In the genomic region with DNA sequence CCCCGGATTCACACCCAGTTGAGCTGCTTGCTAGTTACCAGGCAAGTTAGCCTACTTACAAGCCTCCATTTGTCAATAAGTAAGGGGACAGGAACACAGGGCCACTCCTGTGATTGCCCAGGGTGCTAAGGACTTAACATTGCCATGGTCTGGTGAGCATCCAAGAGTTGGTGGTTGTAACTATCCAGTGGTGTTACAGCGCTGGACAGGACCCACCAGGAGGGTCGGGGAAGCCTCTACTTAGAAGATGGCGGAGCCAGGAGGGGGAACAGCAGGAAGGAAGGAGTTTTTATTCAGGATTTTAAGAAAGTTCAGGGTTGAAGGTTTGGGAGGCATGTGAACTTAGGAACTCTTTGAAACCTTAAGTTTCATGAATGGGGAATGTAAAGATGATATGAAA, we compare ENCODE assay signal across 24 mouse cellular contexts. TPM values are rescaled to one million over a fixed set of nuclear protein-coding genes. Genes with fewer than 3 reads are reported as not detected.
A peak's percentile ranks its signal among the peaks of the same experiment; 100 is the strongest.
DNase-seq lines count a peak whose midpoint lies in the region; ATAC-seq and TF ChIP-seq lines count a peak whose summit lies in the region.
"Had no signal": no experiment of that assay in that cellular context is flagged by ENCODE, and none has a peak within 500 bp of the region (broad histone marks: within the 10 kb centered on the region; RNA-seq: fewer than 3 reads in every experiment).

No protein-coding gene starts in this region.

- 86% methylated on average over 4 of the region's 4 CpGs for WGBS in forebrain, embryonic 10.5 days
- WGBS in forebrain, embryonic 16.5 days = 88% methylated on average over 4 of the region's 4 CpGs
- WGBS in hindbrain, embryonic 11.5 days = 79% methylated on average over 4 of the region's 4 CpGs
- 79% methylated on average over 4 of the region's 4 CpGs for WGBS in hindbrain, postnatal 0 days
- 67% methylated on average over 4 of the region's 4 CpGs for WGBS in midbrain, embryonic 11.5 days
- WGBS in midbrain, embryonic 16.5 days = 72% methylated on average over 4 of the region's 4 CpGs
- WGBS in stomach, embryonic 14.5 days = 81% methylated on average over 4 of the region's 4 CpGs

- DNase-seq in forebrain, embryonic 10.5 days (ENCODE audit: extremely low spot score, low spot score) = peak; percentile 14
- no peak for DNase-seq in hindbrain, embryonic 11.5 days (ENCODE audit: low spot score)
- DNase-seq in hindbrain, postnatal 0 days (ENCODE audit: low spot score) = no peak
- peak; percentile 81 for DNase-seq in midbrain, embryonic 11.5 days (ENCODE audit: low spot score, missing footprints)
- DNase-seq: adrenal gland, postnatal 10 days; cerebellum, adult 18-20 months; cerebellum, postnatal 14 days; gastrocnemius, adult 2 months; heart, postnatal 4 days; kidney, adult 18-20 months; kidney, postnatal 10 days; left cerebral cortex, postnatal 4 days; lung, adult 18-20 months; lung, postnatal 10 days; retina, postnatal 1 day; right cerebral cortex, postnatal 25 days; spleen, adult 18-20 months; thymus, postnatal 25 days had no signal

- peaks cover 24% of the 10 kb centered on the region for H3K36me3 ChIP-seq in forebrain, embryonic 10.5 days (replicated peaks)
- no peaks in the 10 kb centered on the region for H3K36me3 ChIP-seq in forebrain, embryonic 16.5 days (ENCODE audit: control insufficient read depth, insufficient read depth)
- H3K36me3 ChIP-seq in hindbrain, embryonic 11.5 days (ENCODE audit: control insufficient read depth, insufficient read depth, low read length) = no peaks in the 10 kb centered on the region
- no peaks in the 10 kb centered on the region for H3K36me3 ChIP-seq in hindbrain, postnatal 0 days (ENCODE audit: insufficient read depth, low read length)
- H3K36me3 ChIP-seq in midbrain, embryonic 11.5 days (ENCODE audit: control insufficient read depth, insufficient read depth, low read length) = no peaks in the 10 kb centered on the region
- no peaks in the 10 kb centered on the region for H3K36me3 ChIP-seq in midbrain, embryonic 16.5 days (ENCODE audit: control insufficient read depth, insufficient read depth, low read length)
- H3K36me3 ChIP-seq in stomach, embryonic 14.5 days (ENCODE audit: control insufficient read depth, insufficient read depth, low read length) = 0 out of 2 replicates have a peak, but pooled peaks cover 8% of the 10 kb centered on the region

- H3K9me3 ChIP-seq in forebrain, embryonic 10.5 days = no peaks in the 10 kb centered on the region
- H3K9me3 ChIP-seq in forebrain, embryonic 16.5 days (ENCODE audit: control insufficient read depth, low read length) = no peaks in the 10 kb centered on the region
- H3K9me3 ChIP-seq in hindbrain, embryonic 11.5 days (ENCODE audit: control insufficient read depth, low read length) = no peaks in the 10 kb centered on the region
- H3K9me3 ChIP-seq in hindbrain, postnatal 0 days (ENCODE audit: low read length) = no peaks in the 10 kb centered on the region
- no peaks in the 10 kb centered on the region for H3K9me3 ChIP-seq in midbrain, embryonic 11.5 days (ENCODE audit: control insufficient read depth, low read length)
- H3K9me3 ChIP-seq in midbrain, embryonic 16.5 days (replicated peaks; ENCODE audit: control insufficient read depth, low read length, poor library complexity, severe bottlenecking) = no peaks in the 10 kb centered on the region
- H3K9me3 ChIP-seq in stomach, embryonic 14.5 days (ENCODE audit: control insufficient read depth, low read depth, low read length) = no peaks in the 10 kb centered on the region
- H3K9me3 ChIP-seq: embryonic facial prominence, embryonic 13.5 days; forebrain, embryonic 13.5 days had no signal

- H3K4me3 ChIP-seq in forebrain, embryonic 10.5 days = no peak overlapping the region
- H3K4me3 ChIP-seq in forebrain, embryonic 16.5 days (replicated peaks; ENCODE audit: low read length) = no peak overlapping the region
- no peak overlapping the region for H3K4me3 ChIP-seq in hindbrain, embryonic 11.5 days (ENCODE audit: low read depth, low read length)
- no peak overlapping the region for H3K4me3 ChIP-seq in hindbrain, postnatal 0 days (ENCODE audit: low read length)
- H3K4me3 ChIP-seq in midbrain, embryonic 11.5 days (ENCODE audit: low read depth, low read length) = no peak overlapping the region
- no peak overlapping the region for H3K4me3 ChIP-seq in midbrain, embryonic 16.5 days (ENCODE audit: low read depth, low read length)
- no peak overlapping the region for H3K4me3 ChIP-seq in stomach, embryonic 14.5 days (ENCODE audit: low read depth, low read length)
- H3K4me3 ChIP-seq: embryonic facial prominence, embryonic 13.5 days; erythroblast, embryonic 14.5 days; forebrain, embryonic 13.5 days; gastrocnemius, adult 2 months had no signal

- no peak overlapping the region for H3K9ac ChIP-seq in forebrain, embryonic 16.5 days (replicated peaks; ENCODE audit: low read depth, low read length)
- no peak overlapping the region for H3K9ac ChIP-seq in hindbrain, embryonic 11.5 days (ENCODE audit: low read depth, low read length)
- no peak overlapping the region for H3K9ac ChIP-seq in hindbrain, postnatal 0 days (replicated peaks; ENCODE audit: low read length)
- H3K9ac ChIP-seq in midbrain, embryonic 11.5 days (ENCODE audit: low read length) = peak overlapping the region; percentile 52; the same call in 1 of the 2 replicates
- no peak overlapping the region for H3K9ac ChIP-seq in midbrain, embryonic 16.5 days (ENCODE audit: low read depth, low read length)
- H3K9ac ChIP-seq in stomach, embryonic 14.5 days (replicated peaks; ENCODE audit: low read depth, low read length) = no peak overlapping the region
- H3K9ac ChIP-seq: embryonic facial prominence, embryonic 13.5 days; forebrain, embryonic 13.5 days had no signal

- TF ChIP-seq CTCF in hindbrain, postnatal 0 days (IDR thresholded peaks at IDR 0.05; ENCODE audit: low read depth) = no peak

- no peak for ATAC-seq in forebrain, embryonic 16.5 days
- no peak for ATAC-seq in hindbrain, embryonic 11.5 days (ENCODE audit: low FRiP score)
- no peak for ATAC-seq in hindbrain, postnatal 0 days
- no peak for ATAC-seq in midbrain, embryonic 11.5 days (ENCODE audit: low FRiP score)
- ATAC-seq in midbrain, embryonic 16.5 days = no peak
- no peak for ATAC-seq in stomach, embryonic 14.5 days (ENCODE audit: insufficient number of reproducible peaks, insufficient read depth, low FRiP score, low read depth)
- ATAC-seq: forebrain, embryonic 13.5 days had no signal

- H3K27ac ChIP-seq in forebrain, embryonic 10.5 days = peak overlapping the region; percentile 89
- no peak overlapping the region for H3K27ac ChIP-seq in forebrain, embryonic 16.5 days (ENCODE audit: low read length)
- H3K27ac ChIP-seq in hindbrain, embryonic 11.5 days (ENCODE audit: low read depth, low read length) = peak overlapping the region; percentile 89
- H3K27ac ChIP-seq in hindbrain, postnatal 0 days = no peak overlapping the region
- H3K27ac ChIP-seq in midbrain, embryonic 11.5 days (ENCODE audit: low read depth, low read length) = peak overlapping the region; percentile 91
- H3K27ac ChIP-seq in midbrain, embryonic 16.5 days (ENCODE audit: low read length) = no peak overlapping the region
- H3K27ac ChIP-seq in stomach, embryonic 14.5 days (ENCODE audit: low read length) = 0 out of 2 replicates have a peak overlapping the region, but pooled peaks have one; percentile 6
- H3K27ac ChIP-seq: embryonic facial prominence, embryonic 13.5 days; forebrain, embryonic 13.5 days; gastrocnemius, adult 2 months had no signal

- no peak overlapping the region for H3K4me2 ChIP-seq in forebrain, embryonic 16.5 days (ENCODE audit: low read length)
- no peak overlapping the region for H3K4me2 ChIP-seq in hindbrain, embryonic 11.5 days (replicated peaks; ENCODE audit: low read depth, low read length)
- H3K4me2 ChIP-seq in hindbrain, postnatal 0 days (ENCODE audit: low read depth, low read length) = no peak overlapping the region
- peak overlapping the region; percentile 14 for H3K4me2 ChIP-seq in midbrain, embryonic 11.5 days
- no peak overlapping the region for H3K4me2 ChIP-seq in midbrain, embryonic 16.5 days (ENCODE audit: low read length)
- no peak overlapping the region for H3K4me2 ChIP-seq in stomach, embryonic 14.5 days (replicated peaks; ENCODE audit: low read depth, low read length)
- H3K4me2 ChIP-seq: embryonic facial prominence, embryonic 13.5 days; forebrain, embryonic 13.5 days had no signal

- peaks cover 100% of the 10 kb centered on the region for H3K4me1 ChIP-seq in forebrain, embryonic 10.5 days
- peaks cover 41% of the 10 kb centered on the region for H3K4me1 ChIP-seq in forebrain, embryonic 16.5 days (replicated peaks; ENCODE audit: control insufficient read depth, insufficient read depth, low read length)
- peaks cover 20% of the 10 kb centered on the region; the same call in 1 of the 2 replicates for H3K4me1 ChIP-seq in hindbrain, embryonic 11.5 days (replicated peaks; ENCODE audit: control insufficient read depth, insufficient read depth, low read length)
- H3K4me1 ChIP-seq in hindbrain, postnatal 0 days (ENCODE audit: insufficient read depth, low read length) = 0 out of 2 replicates have a peak, but pooled peaks cover 4% of the 10 kb centered on the region
- peaks cover 78% of the 10 kb centered on the region for H3K4me1 ChIP-seq in midbrain, embryonic 11.5 days (ENCODE audit: control insufficient read depth, insufficient read depth, low read length)
- H3K4me1 ChIP-seq in midbrain, embryonic 16.5 days (ENCODE audit: control insufficient read depth, insufficient read depth, low read length) = peaks cover 7% of the 10 kb centered on the region; the same call in 1 of the 2 replicates
- H3K4me1 ChIP-seq in stomach, embryonic 14.5 days (ENCODE audit: control insufficient read depth, insufficient read depth, low read length) = peaks cover 19% of the 10 kb centered on the region

- H3K27me3 ChIP-seq in forebrain, embryonic 10.5 days (ENCODE audit: poor library complexity, severe bottlenecking) = no peaks in the 10 kb centered on the region; the same call in 1 of the 2 replicates
- H3K27me3 ChIP-seq in forebrain, embryonic 16.5 days (replicated peaks; ENCODE audit: control insufficient read depth, insufficient read depth, low read length) = no peaks in the 10 kb centered on the region
- H3K27me3 ChIP-seq in hindbrain, embryonic 11.5 days (ENCODE audit: control insufficient read depth, insufficient read depth, low read length) = no peaks in the 10 kb centered on the region
- H3K27me3 ChIP-seq in hindbrain, postnatal 0 days (ENCODE audit: insufficient read depth, low read length) = no peaks in the 10 kb centered on the region
- H3K27me3 ChIP-seq in midbrain, embryonic 11.5 days (ENCODE audit: control insufficient read depth, insufficient read depth, low read length) = no peaks in the 10 kb centered on the region
- no peaks in the 10 kb centered on the region for H3K27me3 ChIP-seq in midbrain, embryonic 16.5 days (ENCODE audit: control insufficient read depth, insufficient read depth, low read depth, low read length)
- H3K27me3 ChIP-seq in stomach, embryonic 14.5 days (ENCODE audit: control insufficient read depth, insufficient read depth, low read length) = no peaks in the 10 kb centered on the region
- H3K27me3 ChIP-seq: embryonic facial prominence, embryonic 13.5 days; forebrain, embryonic 13.5 days had no signal

RNA-seq across cellular contexts. Expression of a gene that starts 53.3 kb away (rescaled TPM):
- 86.7 and 89.5 TPM in 2 replicates for polyA plus RNA-seq in forebrain, embryonic 10.5 days (2016; fragmentation: Nextera tagmentation; extraction: Ambion mirVana)
- 38.6 and 42.3 TPM in 2 replicates for polyA plus RNA-seq in forebrain, embryonic 16.5 days (2015; fragmentation: Nextera tagmentation; extraction: Ambion mirVana)
- 94.8 and 98.9 TPM in 2 replicates for polyA plus RNA-seq in hindbrain, embryonic 11.5 days (2014; fragmentation: Nextera tagmentation; extraction: Ambion mirVana)
- 88.2 and 112 TPM in 2 replicates for total RNA-seq in hindbrain, postnatal 0 days (2014; rRNA removed)
- polyA plus RNA-seq in hindbrain, postnatal 0 days (2015; fragmentation: Nextera tagmentation; extraction: Ambion mirVana) = 16.6 and 19.8 TPM in 2 replicates
- 129 and 142 TPM in 2 replicates for polyA plus RNA-seq in midbrain, embryonic 11.5 days (2014; fragmentation: Nextera tagmentation; extraction: Ambion mirVana)
- polyA plus RNA-seq in midbrain, embryonic 16.5 days (2015; fragmentation: Nextera tagmentation; extraction: Ambion mirVana) = 26.3 and 31.0 TPM in 2 replicates
- polyA plus RNA-seq in stomach, embryonic 14.5 days (2014; fragmentation: Nextera tagmentation; extraction: Ambion mirVana) = 466 and 470 TPM in 2 replicates

Comparison
In these comparisons a context has a peak if more than half of its experiments do, and no peak if none do; other contexts are left out.
1. H3K27ac ChIP-seq: peak in forebrain, embryonic 10.5 days (single experiment), hindbrain, embryonic 11.5 days (single experiment), midbrain, embryonic 11.5 days (single experiment) and stomach, embryonic 14.5 days (single experiment); none in forebrain, embryonic 16.5 days (single experiment), hindbrain, postnatal 0 days (single experiment) and midbrain, embryonic 16.5 days (single experiment).
2. DNase-seq: peak in forebrain, embryonic 10.5 days (single experiment) and midbrain, embryonic 11.5 days (single experiment); none in hindbrain, embryonic 11.5 days (single experiment) and hindbrain, postnatal 0 days (single experiment).